ENCODE assay signal across 22 mouse cellular contexts in genomic region chr10:92649096-92649495, GRCm38 (mm10).
A peak's percentile ranks its signal among the peaks of the same experiment; 100 is the strongest.
DNase-seq lines count a peak whose midpoint lies in the region; ATAC-seq and TF ChIP-seq lines count a peak whose summit lies in the region.
"Had no signal": no experiment of that assay in that cellular context is flagged by ENCODE, and none has a peak within 500 bp of the region (broad histone marks: within the 10 kb centered on the region; RNA-seq: fewer than 3 reads in every experiment).

No protein-coding gene starts in this region.

- no peak for TF ChIP-seq POLR2A in kidney, adult 2 months (IDR thresholded peaks at IDR 0.05; ENCODE audit: low read depth, low read length)

- TF ChIP-seq CTCF in kidney, adult 2 months (conservative IDR thresholded peaks at IDR 0.05; ENCODE audit: insufficient read depth, insufficient read length, low read depth, low read length): no peak

- H3K4me3 ChIP-seq in kidney, embryonic 16.5 days (ENCODE audit: low read length): no peak overlapping the region
- H3K4me3 ChIP-seq in kidney, adult 2 months (ENCODE audit: insufficient read depth, low read depth, low read length): no peak overlapping the region
- H3K4me3 ChIP-seq: embryonic facial prominence, embryonic 12.5 days; forebrain, embryonic 15.5 days; heart, embryonic 13.5 days; hindbrain, embryonic 12.5 days had no signal

- H3K27me3 ChIP-seq in kidney, embryonic 16.5 days (ENCODE audit: insufficient read depth, low read length): no peaks in the 10 kb centered on the region
- no peaks in the 10 kb centered on the region for H3K27me3 ChIP-seq in kidney, adult 2 months (replicated peaks; ENCODE audit: control insufficient read depth, insufficient read depth, low read length)
- H3K27me3 ChIP-seq: embryonic facial prominence, embryonic 12.5 days; forebrain, embryonic 15.5 days; heart, embryonic 13.5 days; hindbrain, embryonic 12.5 days had no signal

- peaks cover 6% of the 10 kb centered on the region for H3K4me1 ChIP-seq in kidney, embryonic 16.5 days (ENCODE audit: insufficient read depth, low read length)
- H3K4me1 ChIP-seq in kidney, adult 2 months (ENCODE audit: control insufficient read depth, insufficient read depth, low read length): no peaks in the 10 kb centered on the region
- H3K4me1 ChIP-seq: heart, embryonic 13.5 days had no signal

- H3K27ac ChIP-seq in kidney, embryonic 16.5 days (ENCODE audit: low read length): peak overlapping the region; percentile 7; the same call in 1 of the 2 replicates
- H3K27ac ChIP-seq in kidney, adult 2 months (ENCODE audit: insufficient read depth, low read depth, low read length): no peak overlapping the region
- H3K27ac ChIP-seq: embryonic facial prominence, embryonic 12.5 days; forebrain, embryonic 15.5 days; heart, embryonic 13.5 days; hindbrain, embryonic 12.5 days; hindbrain, postnatal 0 days had no signal

- H3K36me3 ChIP-seq in kidney, embryonic 16.5 days (ENCODE audit: insufficient read depth, low read length): no peaks in the 10 kb centered on the region
- no peaks in the 10 kb centered on the region for H3K36me3 ChIP-seq in kidney, adult 2 months (ENCODE audit: control insufficient read depth, insufficient read depth, low read length)
- H3K36me3 ChIP-seq: embryonic facial prominence, embryonic 12.5 days; forebrain, embryonic 15.5 days; G1E; heart, embryonic 13.5 days; hindbrain, embryonic 12.5 days had no signal

- peak; percentile 24 for DNase-seq in embryo, embryonic 10 days (ENCODE audit: low spot score)
- DNase-seq in embryo, embryonic 10.5 days (ENCODE audit: low spot score): no peak
- DNase-seq in kidney, adult 2 months: no peak
- peak; percentile 20 for DNase-seq in retina, embryonic 14.5 days (ENCODE audit: low spot score)
- no peak for DNase-seq in retina, postnatal 1 day
- no peak for DNase-seq in left cerebral cortex, postnatal 36 days (ENCODE audit: low spot score in 2 of 2)
- DNase-seq: adrenal gland, postnatal 10 days; B cell, adult 2 months; cerebellum, adult 11 months; cerebellum, adult 8-10 months; cerebellum, postnatal 14 days; gastrocnemius, postnatal 36 days; heart, adult 11 months; heart, postnatal 36 days had no signal

- H3K9ac ChIP-seq in kidney, embryonic 16.5 days (replicated peaks; ENCODE audit: low read length): no peak overlapping the region
- H3K9ac ChIP-seq: embryonic facial prominence, embryonic 12.5 days; forebrain, embryonic 15.5 days; heart, embryonic 13.5 days; hindbrain, embryonic 12.5 days had no signal

- intact Hi-C loops in left cerebral cortex, postnatal 36 days (cut with DNase I): no loop called here

- 23% methylated on average over 8 of the region's 8 CpGs for WGBS in kidney, embryonic 16.5 days
- WGBS in kidney, adult 2 months: 45% methylated on average over 8 of the region's 8 CpGs

- ATAC-seq in kidney, embryonic 16.5 days (ENCODE audit: low FRiP score, low TSS enrichment): no peak
- ATAC-seq: CD4-positive, CD25-positive, alpha-beta regulatory T cell, adult 4 months; forebrain, embryonic 15.5 days; hindbrain, postnatal 0 days had no signal

- H3K4me2 ChIP-seq in kidney, embryonic 16.5 days (replicated peaks; ENCODE audit: low read depth, low read length): no peak overlapping the region
- H3K4me2 ChIP-seq: embryonic facial prominence, embryonic 12.5 days; forebrain, embryonic 15.5 days; heart, embryonic 13.5 days; hindbrain, embryonic 12.5 days had no signal

- no peaks in the 10 kb centered on the region for H3K9me3 ChIP-seq in kidney, embryonic 16.5 days (ENCODE audit: low read length)
- H3K9me3 ChIP-seq: embryonic facial prominence, embryonic 12.5 days; forebrain, embryonic 15.5 days; G1E; heart, embryonic 13.5 days; hindbrain, embryonic 12.5 days had no signal

Comparison
In these comparisons a context has a peak if more than half of its experiments do, and no peak if none do; other contexts are left out.
1. DNase-seq: peak in embryo, embryonic 10 days (single experiment) and retina, embryonic 14.5 days (single experiment); none in embryo, embryonic 10.5 days (single experiment), kidney, adult 2 months (single experiment), retina, postnatal 1 day (single experiment) and left cerebral cortex, postnatal 36 days (0 of 2).